Comparison of ENCODE assay signal across 28 mouse cellular contexts in the genomic region with DNA sequence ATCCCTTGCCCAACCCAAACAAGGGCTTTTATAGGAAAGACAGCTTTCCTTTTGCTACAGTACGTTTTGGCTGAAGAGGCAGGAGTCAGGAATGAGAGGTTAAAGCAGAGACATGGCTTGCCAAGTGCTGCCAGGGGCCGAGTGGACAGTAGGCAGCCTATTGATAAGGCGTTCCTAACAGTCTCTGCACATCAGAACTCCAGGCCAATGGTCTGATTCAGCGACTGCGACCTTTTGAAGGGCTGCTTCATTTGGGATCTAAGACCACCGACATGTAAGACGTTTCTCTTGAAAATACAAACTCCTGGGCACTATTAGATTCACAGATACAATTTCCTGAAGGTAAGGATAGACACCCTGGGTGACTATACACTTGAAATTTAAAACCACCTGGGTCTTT.
"Had no signal": no experiment of that assay in that cellular context is flagged by ENCODE, and none has a peak within 500 bp of the region (broad histone marks: within the 10 kb centered on the region; RNA-seq: fewer than 3 reads in every experiment).

No protein-coding gene starts in this region.

- H3K4me2 ChIP-seq: embryonic facial prominence, embryonic 12.5 days; embryonic facial prominence, embryonic 13.5 days; embryonic facial prominence, embryonic 15.5 days; forebrain, embryonic 12.5 days; forebrain, embryonic 13.5 days; forebrain, embryonic 15.5 days had no signal

- H3K9me3 ChIP-seq: embryonic facial prominence, embryonic 10.5 days; embryonic facial prominence, embryonic 12.5 days; embryonic facial prominence, embryonic 13.5 days; embryonic facial prominence, embryonic 15.5 days; forebrain, embryonic 10.5 days; forebrain, embryonic 12.5 days; forebrain, embryonic 13.5 days; forebrain, embryonic 15.5 days had no signal

- H3K4me3 ChIP-seq: embryonic facial prominence, embryonic 10.5 days; embryonic facial prominence, embryonic 12.5 days; embryonic facial prominence, embryonic 13.5 days; embryonic facial prominence, embryonic 15.5 days; erythroblast, embryonic 14.5 days; forebrain, embryonic 10.5 days; forebrain, embryonic 12.5 days; forebrain, embryonic 13.5 days; forebrain, embryonic 15.5 days; gastrocnemius, adult 2 months; heart, adult 2 months had no signal

- H3K27ac ChIP-seq: embryonic facial prominence, embryonic 12.5 days; embryonic facial prominence, embryonic 13.5 days; embryonic facial prominence, embryonic 15.5 days; forebrain, embryonic 10.5 days; forebrain, embryonic 12.5 days; forebrain, embryonic 13.5 days; forebrain, embryonic 15.5 days; gastrocnemius, adult 2 months; heart, adult 2 months had no signal

- DNase-seq: cerebellum, adult 2 months; cerebellum, adult 8-10 months; cerebellum, adult 9-10 months; cerebellum, adult 9-11 months; cerebellum, postnatal 10 days; cerebellum, postnatal 14 days; cerebellum, postnatal 25 days; cerebellum, postnatal 36 days; embryo, embryonic 11 days; forebrain, postnatal 0 days; gastrocnemius, adult 2 months; gastrocnemius, postnatal 10 days; gastrocnemius, postnatal 14 days; gastrocnemius, postnatal 25 days; gastrocnemius, postnatal 36 days; heart, adult 18-20 months; heart, adult 2 months had no signal

- H3K9ac ChIP-seq: embryonic facial prominence, embryonic 12.5 days; embryonic facial prominence, embryonic 13.5 days; embryonic facial prominence, embryonic 15.5 days; forebrain, embryonic 12.5 days; forebrain, embryonic 13.5 days; forebrain, embryonic 15.5 days; forebrain, postnatal 0 days had no signal

- H3K36me3 ChIP-seq: embryonic facial prominence, embryonic 12.5 days had no signal

- ATAC-seq: forebrain, embryonic 13.5 days; forebrain, embryonic 14.5 days; forebrain, embryonic 15.5 days; forebrain, embryonic 16.5 days; forebrain, postnatal 0 days had no signal

- H3K27me3 ChIP-seq: embryonic facial prominence, embryonic 12.5 days; embryonic facial prominence, embryonic 13.5 days; embryonic facial prominence, embryonic 15.5 days; forebrain, embryonic 12.5 days; forebrain, embryonic 13.5 days; forebrain, embryonic 15.5 days had no signal
